Mouse (Mus musculus): ENCODE results near the gene Elovl5. TPM values are rescaled to one million over a fixed set of nuclear protein-coding genes. Genes with fewer than 3 reads are reported as not detected.

Gene Elovl5
- total and polyA plus RNA-seq, 2 experiments from 2014 or later, result 61.1 to 83.4 TPM

- 91% methylated on average over 4 of the region's 4 CpGs for WGBS
- Histone ChIP-seq H3K9me3 (ENCODE audit: low read length) (no peaks in the 10 kb centered on the region), H3K27ac (ENCODE audit: low read depth, low read length) (no peak overlapping the region), H3K27me3 (ENCODE audit: insufficient read depth, low read length) (no peaks in the 10 kb centered on the region), H3K4me3 (ENCODE audit: low read depth, low read length) (no peak overlapping the region), H3K9ac (no peak overlapping the region), H3K4me1 (ENCODE audit: insufficient read depth) (no peaks in the 10 kb centered on the region), H3K36me3 (ENCODE audit: insufficient read depth) (no peaks in the 10 kb centered on the region), H3K4me2 (ENCODE audit: low read depth) (no peak overlapping the region)
- DNase-seq (no peak), ATAC-seq (no peak)
- TF ChIP-seq CTCF (IDR thresholded peaks at IDR 0.05; ENCODE audit: low read depth), result no peak
Measured at GRCm38 (mm10) chr9:78032930-78033329, 115.8 kb downstream of the Elovl5 start.

Other genes with a start within 250 kb of the Elovl5 start
- 25.8 and 28.4 TPM in 2 replicates for gene Gclc, start 162.8 kb upstream of the Elovl5 start, total RNA-seq (2014; rRNA removed)
- 12.4 and 14.4 TPM in 2 replicates for gene Gclc, start 162.8 kb upstream of the Elovl5 start, polyA plus RNA-seq (2015; fragmentation: Nextera tagmentation; extraction: Ambion mirVana)
- not detected in 2 replicates for gene Gcm1, start 134.6 kb downstream of the Elovl5 start, total RNA-seq (2014; rRNA removed)
- gene Gcm1, start 134.6 kb downstream of the Elovl5 start, polyA plus RNA-seq (2015; fragmentation: Nextera tagmentation; extraction: Ambion mirVana), result not detected in 2 replicates
- gene Fbxo9, start 191.7 kb downstream of the Elovl5 start, total RNA-seq (2014; rRNA removed), result 90.3 and 91.5 TPM in 2 replicates
- 62.3 and 72.6 TPM in 2 replicates for gene Fbxo9, start 191.7 kb downstream of the Elovl5 start, polyA plus RNA-seq (2015; fragmentation: Nextera tagmentation; extraction: Ambion mirVana)
- gene Ick, start 191.8 kb downstream of the Elovl5 start, total RNA-seq (2014; rRNA removed), result 39.2 and 39.7 TPM in 2 replicates
- gene Ick, start 191.8 kb downstream of the Elovl5 start, polyA plus RNA-seq (2015; fragmentation: Nextera tagmentation; extraction: Ambion mirVana), result 33.9 and 36.3 TPM in 2 replicates